Mouse (Mus musculus) liver, adult 2 months (tissue): Measurements from ENCODE around the gene Rpa2.

Experiments
- CTCF ChIP-seq: fragments of 200-500 bp; IDR thresholded peaks from 2 replicates; pipeline ENCODE4 v1.5.1; 2011; ENCODE audit warnings: low read depth, low read length, control low read depth
- POLR2A ChIP-seq: fragments of 200-500 bp; IDR thresholded peaks from 2 replicates; pipeline ENCODE4 v1.6.1; 2011; ENCODE audit warnings: low read length, control low read depth; ENCODE audit not compliant: insufficient read depth; ENCODE audit errors: extremely low read depth

DNA sequence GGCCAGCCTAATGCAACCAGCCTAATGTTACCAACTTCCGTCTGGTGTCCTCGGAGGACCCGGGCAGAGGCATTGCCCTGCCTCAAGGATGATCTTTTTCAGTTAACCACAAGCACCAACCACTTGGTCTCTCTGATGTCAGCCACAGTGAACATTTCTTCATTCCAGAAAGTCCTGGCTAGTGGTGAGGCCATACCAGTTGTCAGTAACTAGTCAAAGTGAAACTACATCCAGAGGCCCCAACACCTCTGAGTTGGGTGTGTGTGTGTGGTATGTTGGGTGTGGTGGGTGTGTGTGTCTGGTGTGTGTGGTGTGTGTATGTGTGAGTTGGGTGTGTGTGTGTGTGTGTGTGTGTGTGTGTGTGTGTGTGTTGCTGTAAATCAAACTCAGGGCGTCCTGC, 19.4 kb upstream of the Rpa2 start:
- TF ChIP-seq CTCF = no peak
- TF ChIP-seq POLR2A = no peak
